Mouse (Mus musculus): ENCODE data around the gene Mrpl55. TPM values are rescaled to one million over a fixed set of nuclear protein-coding genes. Genes with fewer than 3 reads are reported as not detected.
"Not testable (repeated sequence)": the region's sequence is repeated elsewhere in the genome, so short reads cannot be mapped to it uniquely, and the experiment has no call there.

Mrpl55 gene
- polyA plus RNA-seq, 1 experiment from 2014 or later: 78.9 TPM

DNA sequence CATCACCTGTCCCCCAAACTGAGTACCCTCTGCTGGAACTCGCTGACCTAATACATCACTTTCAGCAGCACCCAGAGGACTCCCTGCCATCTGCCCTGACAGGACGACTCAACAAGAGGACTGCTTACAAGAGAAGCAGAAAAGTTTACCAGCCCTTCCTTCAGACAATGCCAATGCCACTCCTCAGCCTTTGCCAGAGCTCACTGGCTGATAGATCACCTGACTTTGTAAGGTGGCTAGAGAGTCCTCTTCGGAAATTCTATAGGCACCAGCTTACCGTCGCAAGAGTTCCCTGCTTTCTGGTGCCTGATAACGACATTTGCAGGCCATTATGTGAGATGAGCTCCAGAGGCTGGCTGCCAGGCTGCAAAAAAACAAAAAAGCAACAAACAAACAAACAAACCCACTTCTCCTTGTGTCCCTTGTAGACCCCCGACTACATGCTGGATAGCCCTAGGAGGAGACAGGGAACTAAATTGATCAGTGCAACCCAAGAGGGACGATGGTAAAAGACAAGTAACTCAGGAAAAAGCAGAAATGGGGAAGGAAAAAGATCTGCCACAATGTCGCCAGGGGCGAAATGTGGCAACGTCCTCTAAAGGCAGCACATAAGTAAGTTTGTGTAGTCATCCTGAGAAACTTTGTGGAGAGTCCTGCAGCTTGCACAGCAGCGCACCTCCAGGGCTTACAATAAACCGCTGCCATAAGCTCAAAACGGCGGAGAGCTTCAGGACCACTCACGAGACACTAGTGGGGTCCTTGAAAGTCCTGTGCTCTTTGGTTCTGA is 877 bp upstream of the Mrpl55 start:
- 27% methylated on average over 16 of the region's 16 CpGs for WGBS
- Histone ChIP-seq H3K4me2 (peak overlapping the region; percentile 81), H3K36me3 (peaks cover 45% of the 10 kb centered on the region), H3K9ac (peak overlapping the region; percentile 78), H3K27ac (peak overlapping the region; percentile 87), H3K4me1 (peaks cover 18% of the 10 kb centered on the region), H3K27me3 (no peaks in the 10 kb centered on the region), H3K9me3 (no peaks in the 10 kb centered on the region), H3K4me3 (peak overlapping the region; percentile 88)
- no peak for ATAC-seq (ENCODE audit: insufficient number of reproducible peaks, low FRiP score, low TSS enrichment, low read depth)

DNA sequence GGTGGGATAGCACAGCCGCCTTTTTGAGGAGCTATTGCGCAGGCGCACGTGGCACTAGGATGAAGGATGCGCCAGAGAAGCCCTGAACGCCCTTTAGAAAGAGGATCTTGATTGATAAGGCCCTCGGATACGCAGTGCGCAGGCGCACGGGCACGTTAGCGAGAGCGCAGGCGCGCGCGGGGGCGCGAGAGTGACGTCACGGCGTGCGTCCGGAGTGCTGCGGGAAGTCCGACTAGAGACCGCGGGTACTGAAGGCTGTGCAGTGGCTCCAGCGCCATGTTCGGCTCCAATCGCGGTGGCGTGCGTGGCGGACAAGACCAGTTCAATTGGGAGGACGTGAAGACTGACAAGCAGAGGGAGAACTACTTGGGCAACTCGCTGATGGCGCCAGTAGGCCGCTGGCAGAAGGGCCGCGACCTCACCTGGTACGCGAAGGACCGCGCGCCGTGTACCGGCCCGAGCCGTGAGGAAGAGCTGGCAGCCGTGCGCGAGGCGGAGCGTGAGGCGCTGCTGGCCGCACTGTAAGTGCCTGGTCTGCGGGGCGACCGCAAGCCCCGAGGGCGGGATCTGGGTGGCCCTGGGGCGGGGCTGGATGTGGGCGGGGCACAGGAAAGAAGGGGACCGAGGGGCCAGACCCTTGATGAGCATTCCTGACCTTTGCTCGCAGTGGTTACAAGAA is 6.0 kb downstream of the Mrpl55 start, which contains the start of gene 2310033P09Rik:
TSS of gene 2310033P09Rik (plus strand) at position 169 of the 679 bp plus-strand sequence.
- H3K27me3 ChIP-seq: no peaks in the 10 kb centered on the region
- WGBS: under 1% methylated on average over 60 of the region's 67 CpGs
- peak; percentile 80 for ATAC-seq (ENCODE audit: insufficient number of reproducible peaks, low FRiP score, low TSS enrichment, low read depth)
- peaks cover 67% of the 10 kb centered on the region for H3K36me3 ChIP-seq
- peak within 1 kb of the TSS; percentile 93 for H3K27ac ChIP-seq
- no peaks in the 10 kb centered on the region for H3K9me3 ChIP-seq
- peak within 1 kb of the TSS; percentile 75 for H3K9ac ChIP-seq
- peaks cover 24% of the 10 kb centered on the region for H3K4me1 ChIP-seq
- H3K4me2 ChIP-seq: peak within 1 kb of the TSS; percentile 76
- peak within 1 kb of the TSS; percentile 78 for H3K4me3 ChIP-seq

DNA sequence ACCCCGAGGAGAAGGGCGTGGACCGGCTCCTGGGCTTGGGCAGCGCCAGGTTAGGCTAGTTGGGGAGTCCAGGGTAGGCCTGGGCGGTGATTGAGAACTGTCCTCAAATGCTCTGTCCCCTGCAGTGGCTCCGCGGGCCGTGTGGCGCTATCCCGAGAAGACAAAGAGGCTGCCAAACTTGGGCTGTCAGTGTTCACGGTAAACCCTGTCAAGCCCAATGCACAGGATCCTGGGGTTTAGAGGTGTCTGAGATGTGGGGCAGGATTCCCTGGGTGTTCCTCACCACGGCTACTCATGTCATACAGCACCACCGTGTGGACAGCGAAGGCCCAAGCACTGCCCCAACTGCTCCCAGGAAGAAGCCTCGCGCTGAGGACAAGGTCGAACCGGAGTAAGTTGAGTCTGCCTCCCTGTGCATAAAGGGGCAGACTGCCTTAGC is 6.7 kb downstream of the Mrpl55 start:
- peak overlapping the region; percentile 93 for H3K27ac ChIP-seq
- no peaks in the 10 kb centered on the region for H3K27me3 ChIP-seq
- H3K4me3 ChIP-seq: peak overlapping the region; percentile 78
- H3K9ac ChIP-seq: peak overlapping the region; percentile 75
- ATAC-seq (ENCODE audit: insufficient number of reproducible peaks, low FRiP score, low TSS enrichment, low read depth): peak; percentile 33; the same call in 1 of the 2 replicates
- peaks cover 27% of the 10 kb centered on the region for H3K4me1 ChIP-seq
- peak overlapping the region; percentile 76 for H3K4me2 ChIP-seq
- 8% methylated on average over 18 of the region's 18 CpGs for WGBS
- peaks cover 70% of the 10 kb centered on the region for H3K36me3 ChIP-seq
- no peaks in the 10 kb centered on the region for H3K9me3 ChIP-seq

DNA sequence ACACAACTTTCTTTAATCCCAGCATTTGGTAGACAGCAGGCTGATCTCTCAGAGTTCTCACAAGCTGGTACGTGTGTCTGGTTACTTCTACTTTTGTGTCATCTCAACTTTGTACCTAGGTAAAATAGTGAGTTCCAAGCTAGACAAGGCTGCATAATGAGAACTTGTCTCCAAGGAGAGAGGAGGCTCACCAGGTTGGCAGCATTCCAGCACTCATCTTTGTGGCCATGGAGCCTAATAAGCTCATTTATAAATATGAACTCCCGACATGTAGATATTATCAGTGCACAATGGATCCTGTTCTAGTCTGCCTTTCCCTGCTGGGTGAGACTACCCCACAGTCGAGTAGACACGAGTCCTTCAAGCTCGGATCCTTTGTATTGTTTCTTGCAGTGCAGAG is 7.3 kb downstream of the Mrpl55 start:
- Histone ChIP-seq H3K36me3 (peaks cover 70% of the 10 kb centered on the region), H3K9ac (no peak overlapping the region), H3K27ac (no peak overlapping the region), H3K9me3 (no peaks in the 10 kb centered on the region), H3K4me1 (peaks cover 27% of the 10 kb centered on the region), H3K4me3 (0 out of 2 replicates have a peak overlapping the region, but pooled peaks have one; percentile 78), H3K27me3 (no peaks in the 10 kb centered on the region), H3K4me2 (peak overlapping the region; percentile 76; the same call in 1 of the 2 replicates)
- no peak for ATAC-seq (ENCODE audit: insufficient number of reproducible peaks, low FRiP score, low TSS enrichment, low read depth)
- WGBS: 72% methylated on average over 5 of the region's 5 CpGs

DNA sequence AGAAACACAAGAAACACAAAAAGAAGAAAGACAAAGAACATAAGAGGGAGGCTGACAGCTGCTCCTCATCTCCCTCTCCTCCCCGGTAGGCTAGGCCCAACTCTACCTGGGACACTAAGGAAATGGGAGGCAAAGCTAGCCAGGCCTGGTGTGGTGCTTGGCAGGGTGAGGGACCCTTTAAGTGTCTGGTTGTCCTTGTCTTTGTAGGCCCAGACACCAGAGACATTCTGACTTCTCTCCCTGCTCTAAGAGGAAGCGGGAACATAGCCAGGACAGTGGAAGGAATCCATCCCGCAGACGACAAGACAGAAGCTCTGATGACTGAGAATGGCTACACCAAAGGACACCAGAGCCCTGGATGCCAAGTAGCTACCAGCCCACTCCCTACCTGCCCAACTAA is 7.7 kb downstream of the Mrpl55 start:
- H3K9me3 ChIP-seq: no peaks in the 10 kb centered on the region
- peaks cover 67% of the 10 kb centered on the region for H3K36me3 ChIP-seq
- no peaks in the 10 kb centered on the region for H3K27me3 ChIP-seq
- no peak for ATAC-seq (ENCODE audit: insufficient number of reproducible peaks, low FRiP score, low TSS enrichment, low read depth)
- peaks cover 27% of the 10 kb centered on the region for H3K4me1 ChIP-seq
- H3K27ac ChIP-seq: no peak overlapping the region
- WGBS: 89% methylated on average over 4 of the region's 4 CpGs
- H3K4me3 ChIP-seq: no peak overlapping the region
- H3K4me2 ChIP-seq: no peak overlapping the region
- no peak overlapping the region for H3K9ac ChIP-seq

DNA sequence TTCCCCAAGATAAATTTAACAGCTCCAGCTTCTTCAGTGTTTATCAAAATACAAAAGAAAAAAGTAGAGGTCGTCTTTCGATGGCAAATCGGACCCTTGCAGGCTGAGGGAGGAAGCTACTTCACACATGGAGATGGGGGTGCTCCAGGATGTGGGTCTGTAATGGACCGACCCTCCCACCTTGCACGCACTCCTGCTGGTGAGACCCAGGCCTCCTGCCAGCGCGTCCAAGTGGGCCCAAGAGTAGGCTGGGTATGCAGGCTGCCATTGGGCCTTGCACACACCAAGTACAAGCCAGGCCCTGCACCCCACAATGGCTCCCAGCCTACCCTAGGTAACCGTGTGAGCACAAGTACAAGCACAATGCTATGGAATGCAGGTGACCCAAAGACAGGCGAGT is 9.3 kb downstream of the Mrpl55 start:
- 89% methylated on average over 9 of the region's 9 CpGs for WGBS

DNA sequence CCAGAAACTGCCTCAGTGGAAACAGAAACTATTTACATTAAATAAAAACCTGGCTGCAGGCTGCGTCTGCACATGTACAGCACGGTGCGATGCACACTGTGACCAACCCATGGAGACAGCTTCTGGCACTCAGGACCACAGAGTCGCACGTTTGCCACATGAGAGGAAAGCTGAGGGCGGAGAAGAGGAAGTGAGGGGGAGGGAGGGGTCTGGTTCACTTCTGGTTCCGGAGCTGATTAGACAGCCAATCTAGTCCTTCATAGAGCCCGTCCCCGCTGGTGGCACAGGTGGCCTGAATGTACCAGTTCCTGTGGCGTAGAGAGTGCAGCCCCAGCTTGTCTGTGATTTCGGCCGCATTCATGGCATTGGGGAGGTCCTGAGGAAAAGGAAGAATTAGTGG is 10.0 kb downstream of the Mrpl55 start:
- H3K9me3 ChIP-seq; H3K27me3 ChIP-seq; H3K4me2 ChIP-seq; H3K9ac ChIP-seq; H3K4me3 ChIP-seq; H3K27ac ChIP-seq; ATAC-seq (ENCODE audit: insufficient number of reproducible peaks, low FRiP score, low TSS enrichment, low read depth): not testable (repeated sequence)
- H3K36me3 ChIP-seq: peaks cover 59% of the 10 kb centered on the region
- 73% methylated on average over 12 of the region's 12 CpGs for WGBS
- H3K4me1 ChIP-seq: peaks cover 27% of the 10 kb centered on the region

More for the DNA sequence above, 9.3 kb downstream of the Mrpl55 start:
- H3K4me2 ChIP-seq; H3K27ac ChIP-seq; ATAC-seq (ENCODE audit: insufficient number of reproducible peaks, low FRiP score, low TSS enrichment, low read depth); H3K4me3 ChIP-seq; H3K27me3 ChIP-seq; H3K9me3 ChIP-seq; H3K9ac ChIP-seq: not testable (repeated sequence)
- Histone ChIP-seq H3K4me1 (peaks cover 27% of the 10 kb centered on the region), H3K36me3 (peaks cover 59% of the 10 kb centered on the region)

DNA sequence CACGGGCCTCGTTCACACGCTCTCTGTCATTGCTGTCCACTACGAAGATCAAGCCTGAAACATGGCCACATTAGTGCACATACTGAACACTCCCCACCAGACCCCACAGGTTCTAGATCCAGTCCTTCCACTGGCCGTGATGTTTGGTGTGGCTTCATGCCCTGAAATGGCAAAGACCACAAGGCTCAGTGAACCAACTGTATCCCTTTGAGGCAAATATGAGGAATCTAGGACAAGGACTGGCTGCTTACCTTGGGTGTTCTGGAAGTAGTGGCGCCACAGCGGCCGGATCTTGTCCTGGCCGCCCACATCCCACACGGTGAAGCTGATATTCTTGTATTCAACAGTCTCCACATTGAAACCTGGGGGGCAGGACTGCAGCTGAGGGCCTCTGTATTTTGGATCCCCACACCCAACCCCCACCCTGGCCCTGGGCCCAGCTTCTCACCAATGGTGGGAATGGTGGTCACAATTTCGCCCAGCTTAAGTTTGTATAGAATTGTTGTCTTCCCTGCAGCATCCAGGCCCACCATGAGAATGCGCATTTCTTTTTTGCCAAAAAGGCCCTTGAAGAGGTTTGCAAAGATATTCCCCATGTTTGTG is 10.7 kb downstream of the Mrpl55 start:
- no peak for ATAC-seq (ENCODE audit: insufficient number of reproducible peaks, low FRiP score, low TSS enrichment, low read depth)
- Histone ChIP-seq H3K36me3 (peaks cover 64% of the 10 kb centered on the region), H3K4me3 (no peak overlapping the region), H3K4me1 (peaks cover 28% of the 10 kb centered on the region), H3K4me2 (no peak overlapping the region), H3K9ac (no peak overlapping the region), H3K27me3 (no peaks in the 10 kb centered on the region), H3K9me3 (no peaks in the 10 kb centered on the region), H3K27ac (no peak overlapping the region)
- 87% methylated on average over 12 of the region's 12 CpGs for WGBS

DNA sequence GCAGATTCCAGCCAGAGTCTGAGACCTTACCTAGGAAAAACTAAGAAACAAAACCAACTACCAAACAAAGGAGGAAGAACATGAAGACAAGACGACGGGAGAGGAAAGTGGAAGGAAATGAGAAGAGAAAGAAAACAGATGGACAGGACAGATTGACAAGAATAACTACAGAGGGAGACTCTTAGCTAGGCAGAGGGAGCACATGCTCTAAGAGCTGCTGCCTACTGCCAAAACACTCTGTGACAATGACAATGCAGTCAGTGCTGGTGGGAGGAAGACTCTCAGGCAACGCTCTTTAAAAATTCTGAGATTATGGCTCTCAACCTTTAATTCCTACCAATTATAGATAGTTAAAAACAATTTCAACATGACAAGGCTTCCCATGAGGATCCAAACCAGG is 14.7 kb downstream of the Mrpl55 start:
- Histone ChIP-seq H3K4me1 (peaks cover 20% of the 10 kb centered on the region), H3K27ac (0 out of 2 replicates have a peak overlapping the region, but pooled peaks have one; percentile 4), H3K27me3 (no peaks in the 10 kb centered on the region), H3K4me3 (no peak overlapping the region), H3K9me3 (no peaks in the 10 kb centered on the region), H3K4me2 (no peak overlapping the region), H3K9ac (no peak overlapping the region), H3K36me3 (peaks cover 60% of the 10 kb centered on the region)
- no peak for ATAC-seq (ENCODE audit: insufficient number of reproducible peaks, low FRiP score, low TSS enrichment, low read depth)
- WGBS: 82% methylated on average over 3 of the region's 3 CpGs

DNA sequence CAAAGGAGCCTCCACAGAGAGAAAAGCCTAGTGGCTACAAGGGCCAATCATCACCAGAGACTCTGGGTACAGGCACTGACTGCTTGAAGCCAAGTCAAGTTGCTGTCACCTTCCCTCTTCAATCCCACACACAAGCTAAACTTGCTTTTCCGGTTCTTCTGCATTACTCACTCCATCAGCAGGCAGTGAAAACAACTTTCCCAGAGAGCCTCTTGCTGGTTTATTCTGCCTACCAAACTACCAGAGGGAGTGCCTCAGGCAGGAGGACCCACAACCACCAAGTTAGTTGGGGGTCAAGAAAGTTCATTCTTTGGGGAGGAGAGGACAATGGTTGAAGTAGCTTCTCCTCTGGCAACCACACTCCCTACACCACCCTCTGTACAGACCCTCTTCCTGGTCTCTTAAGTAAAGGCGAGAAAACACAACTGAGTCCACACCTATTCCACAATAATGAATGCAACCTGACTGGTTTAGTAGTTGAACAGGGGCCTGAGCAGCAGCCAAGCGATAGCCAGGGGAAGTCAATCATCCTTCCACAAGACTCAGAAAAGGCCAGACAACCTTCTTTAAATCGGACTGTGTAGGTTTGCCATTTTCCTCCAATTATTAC is 16.2 kb downstream of the Mrpl55 start:
- WGBS: 79% methylated on average over 4 of the region's 4 CpGs
- no peak overlapping the region for H3K4me2 ChIP-seq
- H3K27ac ChIP-seq: peak overlapping the region; percentile 17
- H3K4me1 ChIP-seq: peaks cover 26% of the 10 kb centered on the region
- no peak for ATAC-seq (ENCODE audit: insufficient number of reproducible peaks, low FRiP score, low TSS enrichment, low read depth)
- no peak overlapping the region for H3K4me3 ChIP-seq
- no peaks in the 10 kb centered on the region for H3K27me3 ChIP-seq
- H3K9me3 ChIP-seq: no peaks in the 10 kb centered on the region
- H3K9ac ChIP-seq: no peak overlapping the region
- H3K36me3 ChIP-seq: peaks cover 46% of the 10 kb centered on the region

DNA sequence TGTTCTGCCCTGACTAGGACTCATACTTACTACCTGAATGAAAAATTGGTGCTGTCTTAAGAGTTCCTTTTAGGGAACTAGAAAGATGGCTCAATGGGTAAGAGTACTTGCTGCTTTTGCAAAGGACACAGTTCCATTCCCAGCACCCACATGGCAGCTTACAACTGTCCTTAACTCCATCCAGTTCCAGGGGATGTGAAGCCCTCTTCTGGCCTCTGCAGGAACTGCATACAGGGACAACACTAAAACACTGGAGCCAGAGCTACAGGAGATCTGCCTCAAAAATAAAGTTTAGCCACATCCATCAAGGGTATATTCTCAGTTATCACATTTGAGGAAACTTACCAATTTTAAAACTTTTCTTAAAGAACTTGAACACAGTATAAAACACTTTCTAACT is 16.8 kb downstream of the Mrpl55 start:
- no peaks in the 10 kb centered on the region for H3K27me3 ChIP-seq
- H3K9me3 ChIP-seq: no peaks in the 10 kb centered on the region
- H3K4me3 ChIP-seq: no peak overlapping the region
- no peak for ATAC-seq (ENCODE audit: insufficient number of reproducible peaks, low FRiP score, low TSS enrichment, low read depth)
- no peak overlapping the region for H3K4me2 ChIP-seq
- peaks cover 29% of the 10 kb centered on the region for H3K4me1 ChIP-seq
- 0 out of 2 replicates have a peak overlapping the region, but pooled peaks have one; percentile 17 for H3K27ac ChIP-seq
- peaks cover 44% of the 10 kb centered on the region for H3K36me3 ChIP-seq
- no peak overlapping the region for H3K9ac ChIP-seq

Measured in limb, embryonic 15.5 days (tissue).